Mouse (Mus musculus) MEL (cell line): ENCODE measurements around the gene Cyren.

Experiments
- GATA1 ChIP-seq: IDR thresholded peaks from 2 replicates; pipeline ENCODE4 v1.6.1; 2011; ENCODE audit warnings: low read depth, low read length, improper control_type of control experiment
- POLR2A ChIP-seq, 2 experiments: IDR thresholded peaks; 2 replicates each; pipeline ENCODE4 v1.6.1; 2011 to 2012; ENCODE audit warnings: low read length in 2 of 2, mild to moderate bottlenecking in 2 of 2, control low read depth in 1 of 2, improper control_type of control experiment in 1 of 2, low read depth in 1 of 2, moderate library complexity in 1 of 2; ENCODE audit not compliant: control insufficient read depth in 1 of 2, insufficient read depth in 1 of 2, poor library complexity in 1 of 2

DNA sequence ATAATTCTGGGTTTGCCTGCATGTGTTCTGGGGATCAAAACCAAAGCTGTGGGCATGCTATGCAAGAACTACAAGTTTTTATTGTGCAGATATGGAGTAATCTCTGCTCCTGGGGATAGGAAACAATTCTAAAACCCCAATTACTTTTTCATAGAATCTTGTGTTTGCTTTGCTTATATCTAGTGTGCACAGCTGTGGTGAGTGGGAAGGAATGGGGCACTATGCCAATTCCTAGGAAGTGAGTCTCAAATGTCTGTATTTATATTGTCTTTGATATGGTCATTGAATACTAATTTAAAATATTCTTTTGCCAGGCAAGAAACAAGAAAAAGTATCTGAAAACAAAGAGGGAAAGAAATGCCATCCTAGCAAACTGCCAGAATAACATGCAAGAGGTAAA is 53.5 kb downstream of the Cyren start:
- TF ChIP-seq GATA1 (no peak), POLR2A (IDR thresholded peaks at IDR 0.05; ENCODE audit: control insufficient read depth in 1 of 2, insufficient read depth in 1 of 2, low read depth in 1 of 2, low read length in 2 of 2, poor library complexity in 1 of 2) (no peak)
